8 mouse cellular contexts compared by ENCODE assay signal in genomic region chr15:102247252-102248130, GRCm38 (mm10). TPM values are rescaled to one million over a fixed set of nuclear protein-coding genes. Genes with fewer than 3 reads are reported as not detected.
A peak's percentile ranks its signal among the peaks of the same experiment; 100 is the strongest.
DNase-seq lines count a peak whose midpoint lies in the region; ATAC-seq lines count a peak whose summit lies in the region.

No protein-coding gene starts in this region.

- no peaks in the 10 kb centered on the region for H3K9me3 ChIP-seq in intestine, embryonic 14.5 days (ENCODE audit: control insufficient read depth, low read length)
- no peaks in the 10 kb centered on the region for H3K9me3 ChIP-seq in limb, embryonic 13.5 days
- no peaks in the 10 kb centered on the region for H3K9me3 ChIP-seq in midbrain, embryonic 13.5 days
- no peaks in the 10 kb centered on the region for H3K9me3 ChIP-seq in stomach, embryonic 16.5 days (replicated peaks; ENCODE audit: control insufficient read depth, low read length)

- peak; percentile 67 for ATAC-seq in intestine, embryonic 14.5 days (replicated peaks; ENCODE audit: low FRiP score, low TSS enrichment, low read depth)
- ATAC-seq in limb, embryonic 13.5 days (ENCODE audit: low FRiP score, low read depth) = peak; percentile 26
- ATAC-seq in midbrain, embryonic 13.5 days = peak; percentile 31
- peak; percentile 68 for ATAC-seq in stomach, embryonic 16.5 days (ENCODE audit: insufficient read depth, low FRiP score)

- H3K4me2 ChIP-seq in intestine, embryonic 14.5 days (ENCODE audit: low read length) = peak overlapping the region; percentile 95
- H3K4me2 ChIP-seq in limb, embryonic 13.5 days (replicated peaks) = peak overlapping the region; percentile 93
- H3K4me2 ChIP-seq in midbrain, embryonic 13.5 days (replicated peaks) = peak overlapping the region; percentile 94
- peak overlapping the region; percentile 69 for H3K4me2 ChIP-seq in stomach, embryonic 16.5 days (ENCODE audit: low read depth, low read length)

- 2% methylated on average over 53 of the region's 65 CpGs for WGBS in intestine, embryonic 14.5 days
- 1% methylated on average over 48 of the region's 65 CpGs for WGBS in limb, embryonic 13.5 days
- under 1% methylated on average over 55 of the region's 65 CpGs for WGBS in midbrain, embryonic 13.5 days
- under 1% methylated on average over 58 of the region's 65 CpGs for WGBS in stomach, embryonic 16.5 days

- H3K4me3 ChIP-seq in intestine, embryonic 14.5 days (ENCODE audit: low read depth, low read length) = peak overlapping the region; percentile 62
- H3K4me3 ChIP-seq in limb, embryonic 13.5 days = peak overlapping the region; percentile 64
- H3K4me3 ChIP-seq in midbrain, embryonic 13.5 days (replicated peaks) = peak overlapping the region; percentile 53
- peak overlapping the region; percentile 67 for H3K4me3 ChIP-seq in stomach, embryonic 16.5 days (replicated peaks; ENCODE audit: low read length)

- peaks cover 54% of the 10 kb centered on the region for H3K4me1 ChIP-seq in intestine, embryonic 14.5 days (replicated peaks; ENCODE audit: control insufficient read depth, insufficient read depth, low read length)
- H3K4me1 ChIP-seq in limb, embryonic 13.5 days = peaks cover 81% of the 10 kb centered on the region
- peaks cover 50% of the 10 kb centered on the region for H3K4me1 ChIP-seq in midbrain, embryonic 13.5 days (replicated peaks)
- peaks cover 57% of the 10 kb centered on the region for H3K4me1 ChIP-seq in stomach, embryonic 16.5 days (ENCODE audit: control insufficient read depth, insufficient read depth, low read length)

- H3K27ac ChIP-seq in intestine, embryonic 14.5 days (ENCODE audit: low read depth) = peak overlapping the region; percentile 94
- H3K27ac ChIP-seq in limb, embryonic 13.5 days = peak overlapping the region; percentile 99
- 0 out of 2 replicates have a peak overlapping the region, but pooled peaks have one; percentile 26 for H3K27ac ChIP-seq in midbrain, embryonic 13.5 days
- peak overlapping the region; percentile 99 for H3K27ac ChIP-seq in stomach, embryonic 16.5 days (ENCODE audit: low read length)

- DNase-seq in thymus, postnatal 14 days = peak; percentile 53
- DNase-seq in thymus, postnatal 10 days (ENCODE audit: low spot score in 2 of 2) = no peak
- DNase-seq in cerebellum, postnatal 14 days = peak; percentile 43 to 52
- peak; percentile 70 to 83 for DNase-seq in gastrocnemius, postnatal 4 days (ENCODE audit: low spot score in 2 of 2)
- peak; percentile 90 for DNase-seq in intestine, embryonic 14.5 days (ENCODE audit: low spot score)

- no peaks in the 10 kb centered on the region for H3K36me3 ChIP-seq in intestine, embryonic 14.5 days (ENCODE audit: control insufficient read depth, insufficient read depth, low read length)
- H3K36me3 ChIP-seq in limb, embryonic 13.5 days = peaks cover 34% of the 10 kb centered on the region
- H3K36me3 ChIP-seq in midbrain, embryonic 13.5 days = no peaks in the 10 kb centered on the region
- no peaks in the 10 kb centered on the region for H3K36me3 ChIP-seq in stomach, embryonic 16.5 days (ENCODE audit: control insufficient read depth, insufficient read depth, low read length)

- H3K27me3 ChIP-seq in intestine, embryonic 14.5 days (replicated peaks; ENCODE audit: control insufficient read depth, insufficient read depth, low read length) = no peaks in the 10 kb centered on the region
- no peaks in the 10 kb centered on the region for H3K27me3 ChIP-seq in limb, embryonic 13.5 days
- peaks cover 84% of the 10 kb centered on the region for H3K27me3 ChIP-seq in midbrain, embryonic 13.5 days
- H3K27me3 ChIP-seq in stomach, embryonic 16.5 days (ENCODE audit: control insufficient read depth, insufficient read depth, low read length) = no peaks in the 10 kb centered on the region

- peak overlapping the region; percentile 57 for H3K9ac ChIP-seq in intestine, embryonic 14.5 days (ENCODE audit: low read length)
- H3K9ac ChIP-seq in limb, embryonic 13.5 days = peak overlapping the region; percentile 71
- peak overlapping the region; percentile 69 for H3K9ac ChIP-seq in midbrain, embryonic 13.5 days (replicated peaks)
- peak overlapping the region; percentile 88 for H3K9ac ChIP-seq in stomach, embryonic 16.5 days (ENCODE audit: low read length)

RNA-seq across cellular contexts. Expression of gene Rarg, which starts 9.8 kb away (rescaled TPM):
- total RNA-seq in gastrocnemius, postnatal 4 days (2021) = 10 to 100 TPM; 21.3 to 27.8 TPM
- 16.4 and 17.1 TPM in 2 replicates for polyA plus RNA-seq in intestine, embryonic 14.5 days (2014; fragmentation: Nextera tagmentation; extraction: Ambion mirVana)
- 131 and 145 TPM in 2 replicates for polyA plus RNA-seq in limb, embryonic 13.5 days (2015; fragmentation: Nextera tagmentation; extraction: Ambion mirVana)
- polyA plus RNA-seq in midbrain, embryonic 13.5 days (2015; fragmentation: Nextera tagmentation; extraction: Ambion mirVana) = 2.7 and 3.4 TPM in 2 replicates
- 41.2 and 48.6 TPM in 2 replicates for polyA plus RNA-seq in stomach, embryonic 16.5 days (2015; fragmentation: Nextera tagmentation; extraction: Ambion mirVana)

RNA-seq across cellular contexts. Expression of gene Itgb7, which starts 15.7 kb away (rescaled TPM):
- total RNA-seq in gastrocnemius, postnatal 4 days (2021) = 1 to 10 TPM; 1.3 to 2.1 TPM
- 13.3 and 13.5 TPM in 2 replicates for polyA plus RNA-seq in intestine, embryonic 14.5 days (2014; fragmentation: Nextera tagmentation; extraction: Ambion mirVana)
- polyA plus RNA-seq in limb, embryonic 13.5 days (2015; fragmentation: Nextera tagmentation; extraction: Ambion mirVana) = 3.2 and 3.5 TPM in 2 replicates
- polyA plus RNA-seq in midbrain, embryonic 13.5 days (2015; fragmentation: Nextera tagmentation; extraction: Ambion mirVana) = 0.71 and 0.82 TPM in 2 replicates
- 5.6 and 6.3 TPM in 2 replicates for polyA plus RNA-seq in stomach, embryonic 16.5 days (2015; fragmentation: Nextera tagmentation; extraction: Ambion mirVana)

RNA-seq across cellular contexts. Expression of gene Gm9918, which starts 22.9 kb away (rescaled TPM):
- total RNA-seq in gastrocnemius, postnatal 4 days (2021) = not detected
- 0.11 and 0.19 TPM in 2 replicates for polyA plus RNA-seq in intestine, embryonic 14.5 days (2014; fragmentation: Nextera tagmentation; extraction: Ambion mirVana)
- 1.1 and 1.3 TPM in 2 replicates for polyA plus RNA-seq in limb, embryonic 13.5 days (2015; fragmentation: Nextera tagmentation; extraction: Ambion mirVana)
- 0.07 and 0.12 TPM in 2 replicates for polyA plus RNA-seq in midbrain, embryonic 13.5 days (2015; fragmentation: Nextera tagmentation; extraction: Ambion mirVana)
- polyA plus RNA-seq in stomach, embryonic 16.5 days (2015; fragmentation: Nextera tagmentation; extraction: Ambion mirVana) = 0.16 and 0.28 TPM in 2 replicates

RNA-seq across cellular contexts. Expression of gene Mfsd5, which starts 31.8 kb away (rescaled TPM):
- 10 to 100 TPM; 18.9 to 20.0 TPM for total RNA-seq in gastrocnemius, postnatal 4 days (2021)
- 65.3 and 67.1 TPM in 2 replicates for polyA plus RNA-seq in intestine, embryonic 14.5 days (2014; fragmentation: Nextera tagmentation; extraction: Ambion mirVana)
- 64.7 and 65.8 TPM in 2 replicates for polyA plus RNA-seq in limb, embryonic 13.5 days (2015; fragmentation: Nextera tagmentation; extraction: Ambion mirVana)
- polyA plus RNA-seq in midbrain, embryonic 13.5 days (2015; fragmentation: Nextera tagmentation; extraction: Ambion mirVana) = 50.8 and 53.4 TPM in 2 replicates
- 71.5 and 83.5 TPM in 2 replicates for polyA plus RNA-seq in stomach, embryonic 16.5 days (2015; fragmentation: Nextera tagmentation; extraction: Ambion mirVana)

RNA-seq across cellular contexts. Expression of gene Csad, which starts 43.0 kb away (rescaled TPM):
- total RNA-seq in gastrocnemius, postnatal 4 days (2021) = 10 to 100 TPM; 41.0 to 43.5 TPM
- 52.3 and 53.6 TPM in 2 replicates for polyA plus RNA-seq in intestine, embryonic 14.5 days (2014; fragmentation: Nextera tagmentation; extraction: Ambion mirVana)
- 75.2 and 82.1 TPM in 2 replicates for polyA plus RNA-seq in limb, embryonic 13.5 days (2015; fragmentation: Nextera tagmentation; extraction: Ambion mirVana)
- 37.9 and 40.2 TPM in 2 replicates for polyA plus RNA-seq in midbrain, embryonic 13.5 days (2015; fragmentation: Nextera tagmentation; extraction: Ambion mirVana)
- polyA plus RNA-seq in stomach, embryonic 16.5 days (2015; fragmentation: Nextera tagmentation; extraction: Ambion mirVana) = 47.3 and 50.9 TPM in 2 replicates

Comparison
In these comparisons a context has a peak if more than half of its experiments do, and no peak if none do; other contexts are left out.
1. DNase-seq: peak in thymus, postnatal 14 days (single experiment), cerebellum, postnatal 14 days (2 of 2), gastrocnemius, postnatal 4 days (2 of 2) and intestine, embryonic 14.5 days (single experiment); none in thymus, postnatal 10 days (0 of 2).
2. H3K27ac ChIP-seq: peak in every context shown above with its lines; median percentile 99 in limb, embryonic 13.5 days; 99 in stomach, embryonic 16.5 days; 94 in intestine, embryonic 14.5 days; 26 in midbrain, embryonic 13.5 days.
3. Peak in every context shown above with its lines, with median percentiles within 50 percentile points of each other: ATAC-seq, H3K4me2 ChIP-seq, H3K4me3 ChIP-seq and H3K9ac ChIP-seq.